8 mouse cellular contexts compared by ENCODE assay signal in the genomic region with DNA sequence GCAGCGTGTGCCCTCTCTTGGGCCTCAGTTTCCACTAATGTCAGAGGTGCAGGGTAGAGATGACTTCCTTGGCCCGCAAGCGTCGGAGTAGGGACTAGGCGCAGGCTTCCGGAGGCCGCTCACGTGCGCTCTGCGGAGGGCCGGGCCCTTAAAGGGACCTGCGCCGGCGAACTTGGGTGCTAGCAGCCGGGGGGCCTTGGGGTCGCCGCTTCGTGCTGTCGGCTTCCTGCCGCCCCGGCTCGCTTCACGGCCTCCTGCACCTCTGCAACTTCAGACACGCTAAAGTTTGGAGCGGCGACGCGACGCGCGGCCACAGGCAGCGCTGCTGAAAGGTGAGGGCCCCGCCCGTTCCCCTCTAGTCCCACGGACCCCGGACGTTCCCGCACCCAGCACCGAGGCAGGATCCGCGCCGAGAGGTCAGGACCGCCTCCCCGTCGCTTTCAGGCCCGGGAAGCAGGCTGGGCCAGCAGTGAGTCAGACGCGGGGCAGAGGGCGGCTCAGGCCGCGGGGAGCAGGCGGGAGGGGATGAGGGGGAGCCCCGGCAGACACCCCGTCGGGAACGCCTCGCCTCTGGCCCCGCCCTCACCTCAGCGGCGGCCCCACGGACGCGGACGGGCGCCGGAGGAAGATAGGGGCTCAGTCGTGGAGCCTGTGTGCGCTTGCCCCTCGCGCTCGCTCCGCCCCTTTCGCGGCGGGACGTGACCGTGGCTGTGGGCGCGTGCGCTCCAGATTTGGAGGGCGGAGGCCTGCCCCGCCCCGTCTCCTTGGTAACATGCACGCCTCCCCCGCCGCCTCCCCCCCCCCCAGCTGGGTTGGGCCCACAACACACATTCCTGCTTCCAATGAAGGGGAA. TPM values are rescaled to one million over a fixed set of nuclear protein-coding genes. Genes with fewer than 3 reads are reported as not detected.
DNase-seq lines count a peak whose midpoint lies in the region; ATAC-seq and TF ChIP-seq lines count a peak whose summit lies in the region.

A gene (minus strand): TSS at position 679 of the 853 bp plus-strand sequence.

- no peak for TF ChIP-seq CTCF in layer of hippocampus, adult 2 months (conservative IDR thresholded peaks at IDR 0.05)

- peak; percentile 82 for ATAC-seq in cerebellum, adult (ENCODE audit: insufficient number of reproducible peaks, low FRiP score, low TSS enrichment)
- peak; percentile 92 for ATAC-seq in forebrain, embryonic 14.5 days
- peak; percentile 90 for ATAC-seq in lung, embryonic 15.5 days (ENCODE audit: borderline replicate concordance, extremely low read depth, low FRiP score, low TSS enrichment)

- H3K4me2 ChIP-seq in forebrain, embryonic 14.5 days (ENCODE audit: low read length) = peak within 1 kb of the TSS; percentile 96
- H3K4me2 ChIP-seq in lung, embryonic 15.5 days = peak within 1 kb of the TSS; percentile 98

- peak within 1 kb of the TSS; percentile 29; the same call in 1 of the 2 replicates for H3K27ac ChIP-seq in forebrain, embryonic 14.5 days (ENCODE audit: low read depth, low read length)
- peak within 1 kb of the TSS; percentile 93 for H3K27ac ChIP-seq in layer of hippocampus, adult 2 months
- H3K27ac ChIP-seq in lung, embryonic 15.5 days = peak within 1 kb of the TSS; percentile 89

- intact Hi-C loops in heart, postnatal 14 days (cut with DNase I) = loop anchor here (2.0 to 5.0 kb wide), 2 partner anchors 133 to 202 kb away; a partner anchor contains a TSS

- peaks cover 8% of the 10 kb centered on the region; the same call in 1 of the 2 replicates for H3K4me1 ChIP-seq in forebrain, embryonic 14.5 days (ENCODE audit: control insufficient read depth, insufficient read depth, low read length)
- H3K4me1 ChIP-seq in lung, embryonic 15.5 days = peaks cover 17% of the 10 kb centered on the region

- H3K36me3 ChIP-seq in forebrain, embryonic 14.5 days (ENCODE audit: control insufficient read depth, insufficient read depth, low read length) = peaks cover 4% of the 10 kb centered on the region; the same call in 1 of the 2 replicates
- peaks cover 7% of the 10 kb centered on the region; the same call in 1 of the 2 replicates for H3K36me3 ChIP-seq in lung, embryonic 15.5 days

- DNase-seq in ES-CJ7 (ENCODE audit: low read depth, low spot score) = peak; percentile 88
- DNase-seq in forebrain, embryonic 14.5 days (ENCODE audit: low spot score) = peak; percentile 83
- DNase-seq in heart, postnatal 14 days = peak; percentile 88 to 92
- DNase-seq in layer of hippocampus, adult 2 months (ENCODE audit: low spot score in 2 of 2) = peak; percentile 86 to 87
- DNase-seq in ovary, adult 18-20 months (ENCODE audit: low spot score) = peak; percentile 87
- DNase-seq in thymus, postnatal 0 days (ENCODE audit: low spot score) = peak; percentile 77

- WGBS in forebrain, embryonic 14.5 days = under 1% methylated on average over 74 of the region's 86 CpGs
- under 1% methylated on average over 86 of the region's 86 CpGs for WGBS in lung, embryonic 15.5 days

- no peaks in the 10 kb centered on the region for H3K9me3 ChIP-seq in forebrain, embryonic 14.5 days (replicated peaks; ENCODE audit: control insufficient read depth, low read length)
- H3K9me3 ChIP-seq in lung, embryonic 15.5 days = no peaks in the 10 kb centered on the region

- peak within 1 kb of the TSS; percentile 75 for H3K9ac ChIP-seq in forebrain, embryonic 14.5 days (ENCODE audit: low read length)
- H3K9ac ChIP-seq in lung, embryonic 15.5 days = peak within 1 kb of the TSS; percentile 77

- H3K27me3 ChIP-seq in forebrain, embryonic 14.5 days (replicated peaks; ENCODE audit: control insufficient read depth, insufficient read depth, low read length) = no peaks in the 10 kb centered on the region
- H3K27me3 ChIP-seq in lung, embryonic 15.5 days = no peaks in the 10 kb centered on the region

- peak within 1 kb of the TSS; percentile 73 for H3K4me3 ChIP-seq in forebrain, embryonic 14.5 days (ENCODE audit: low read depth, low read length)
- H3K4me3 ChIP-seq in layer of hippocampus, adult 2 months = peak within 1 kb of the TSS; percentile 84
- peak within 1 kb of the TSS; percentile 94 for H3K4me3 ChIP-seq in lung, embryonic 15.5 days

RNA-seq across cellular contexts. Expression of the gene that starts here (rescaled TPM):
- 41.3 and 52.1 TPM in 2 replicates for polyA plus RNA-seq in forebrain, embryonic 14.5 days (2014; fragmentation: Nextera tagmentation; extraction: Ambion mirVana)
- 10 to 100 TPM; 35.1 to 39.4 TPM for total RNA-seq in heart, postnatal 14 days (2021)
- 10 to 100 TPM; 85.0 to 99.3 TPM for total RNA-seq in layer of hippocampus, adult 2 months (2021)
- 42.5 and 44.6 TPM in 2 replicates for polyA plus RNA-seq in lung, embryonic 15.5 days (2015; fragmentation: Nextera tagmentation; extraction: Ambion mirVana)
- polyA plus RNA-seq in thymus, postnatal 0 days (2015; fragmentation: Nextera tagmentation; extraction: Ambion mirVana) = 47.0 and 60.1 TPM in 2 replicates

Comparison
In these comparisons a context has a peak if more than half of its experiments do, and no peak if none do; other contexts are left out.
1. Peak in every context shown above with its lines: DNase-seq, ATAC-seq, H3K4me3 ChIP-seq and H3K27ac ChIP-seq.
2. H3K27ac ChIP-seq: peak in every context shown above with its lines; median percentile 93 in layer of hippocampus, adult 2 months; 89 in lung, embryonic 15.5 days; 29 in forebrain, embryonic 14.5 days.